Comparison of ENCODE assay signal across 11 mouse cellular contexts in the genomic region with DNA sequence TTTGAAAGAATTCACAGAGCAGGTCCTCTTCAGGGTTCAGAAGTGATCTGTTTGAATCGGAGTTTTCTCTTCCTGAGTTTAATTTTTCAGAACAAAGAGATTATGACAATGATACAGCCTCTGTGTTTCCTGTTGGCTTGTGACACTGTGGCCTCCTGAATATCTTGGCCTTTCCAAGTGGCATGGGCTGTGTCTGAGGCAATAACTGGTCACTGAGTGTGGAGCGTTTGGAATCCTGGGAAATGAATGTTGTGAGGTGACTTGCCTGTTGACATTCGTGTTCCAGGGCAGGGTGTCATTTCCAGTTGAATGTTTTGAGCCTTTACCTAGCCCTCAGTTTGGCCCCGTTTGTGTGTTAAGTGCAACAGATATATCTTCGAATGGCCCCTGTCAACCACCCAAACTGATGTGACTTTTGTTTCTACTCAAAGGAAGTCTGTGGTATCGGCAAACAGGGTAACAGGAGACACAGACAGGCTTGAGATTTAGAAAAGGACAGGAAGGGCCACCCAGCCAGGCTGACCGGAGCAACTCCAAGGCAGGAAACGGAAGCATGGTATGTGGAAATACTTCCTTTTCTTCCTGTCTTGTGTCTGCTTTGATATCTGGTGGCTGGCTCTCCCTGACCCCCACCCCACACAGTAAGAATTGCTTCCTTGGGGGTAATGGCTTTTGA. TPM values are rescaled to one million over a fixed set of nuclear protein-coding genes. Genes with fewer than 3 reads are reported as not detected.
DNase-seq lines count a peak whose midpoint lies in the region; ATAC-seq and TF ChIP-seq lines count a peak whose summit lies in the region.
"Had no signal": no experiment of that assay in that cellular context is flagged by ENCODE, and none has a peak within 500 bp of the region (broad histone marks: within the 10 kb centered on the region; RNA-seq: fewer than 3 reads in every experiment).

No protein-coding gene starts in this region.

- H3K9ac ChIP-seq in lung, embryonic 14.5 days = no peak overlapping the region
- H3K9ac ChIP-seq: embryonic facial prominence, embryonic 15.5 days; intestine, embryonic 15.5 days had no signal

- no peak overlapping the region for H3K4me3 ChIP-seq in lung, embryonic 14.5 days (ENCODE audit: low read depth, low read length)
- no peak overlapping the region for H3K4me3 ChIP-seq in lung, adult 2 months (replicated peaks; ENCODE audit: extremely low read depth, low read depth, low read length)
- no peak overlapping the region for H3K4me3 ChIP-seq in kidney, adult 2 months (ENCODE audit: insufficient read depth, low read depth, low read length)
- H3K4me3 ChIP-seq in gastrocnemius, adult 2 months = no peak overlapping the region
- H3K4me3 ChIP-seq: embryonic facial prominence, embryonic 15.5 days; intestine, embryonic 15.5 days had no signal

- 0 out of 2 replicates have a peak overlapping the region, but pooled peaks have one; percentile 16 for H3K27ac ChIP-seq in lung, embryonic 14.5 days (ENCODE audit: low read depth)
- peak overlapping the region; percentile 63 for H3K27ac ChIP-seq in kidney, adult 2 months (ENCODE audit: insufficient read depth, low read depth, low read length)
- H3K27ac ChIP-seq in gastrocnemius, adult 2 months = no peak overlapping the region
- H3K27ac ChIP-seq: embryonic facial prominence, embryonic 15.5 days; intestine, embryonic 15.5 days had no signal

- WGBS in lung, embryonic 14.5 days = 47% methylated on average over 8 of the region's 8 CpGs
- WGBS in lung, adult 2 months = 34% methylated on average over 8 of the region's 8 CpGs
- WGBS in kidney, adult 2 months = 64% methylated on average over 8 of the region's 8 CpGs

- H3K27me3 ChIP-seq in lung, embryonic 14.5 days (ENCODE audit: insufficient read depth, low read length) = no peaks in the 10 kb centered on the region
- no peaks in the 10 kb centered on the region for H3K27me3 ChIP-seq in kidney, adult 2 months (replicated peaks; ENCODE audit: control insufficient read depth, insufficient read depth, low read length)
- H3K27me3 ChIP-seq: embryonic facial prominence, embryonic 15.5 days; intestine, embryonic 15.5 days had no signal

- no peak for TF ChIP-seq POLR2A in lung, adult 2 months (IDR thresholded peaks at IDR 0.05; ENCODE audit: borderline replicate concordance, extremely low read depth, low read depth, low read length)
- no peak for TF ChIP-seq POLR2A in kidney, adult 2 months (IDR thresholded peaks at IDR 0.05; ENCODE audit: low read depth, low read length)

- H3K4me1 ChIP-seq in lung, embryonic 14.5 days (ENCODE audit: insufficient read depth) = peaks cover 12% of the 10 kb centered on the region; the same call in 1 of the 2 replicates
- H3K4me1 ChIP-seq in lung, adult 2 months (ENCODE audit: control insufficient read depth, insufficient read depth, low read length) = peaks cover 27% of the 10 kb centered on the region
- no peaks in the 10 kb centered on the region for H3K4me1 ChIP-seq in kidney, adult 2 months (ENCODE audit: control insufficient read depth, insufficient read depth, low read length)

- ATAC-seq in lung, embryonic 14.5 days (ENCODE audit: insufficient read depth) = no peak
- no peak for ATAC-seq in cerebellum, adult (ENCODE audit: insufficient number of reproducible peaks, low FRiP score, low TSS enrichment)
- ATAC-seq: intestine, embryonic 15.5 days had no signal

- H3K9me3 ChIP-seq in lung, embryonic 14.5 days (ENCODE audit: low read depth, low read length) = no peaks in the 10 kb centered on the region
- H3K9me3 ChIP-seq: embryonic facial prominence, embryonic 15.5 days; intestine, embryonic 15.5 days had no signal

- no peak overlapping the region for H3K4me2 ChIP-seq in lung, embryonic 14.5 days
- H3K4me2 ChIP-seq: embryonic facial prominence, embryonic 15.5 days; intestine, embryonic 15.5 days had no signal

- no peak for TF ChIP-seq CTCF in lung, embryonic 14.5 days (IDR thresholded peaks at IDR 0.05; ENCODE audit: low read depth)
- TF ChIP-seq CTCF in lung, adult 2 months (IDR thresholded peaks at IDR 0.05; ENCODE audit: insufficient read depth, low read length) = no peak
- no peak for TF ChIP-seq CTCF in kidney, adult 2 months (conservative IDR thresholded peaks at IDR 0.05; ENCODE audit: insufficient read depth, insufficient read length, low read depth, low read length)
- TF ChIP-seq CTCF in gastrocnemius, adult 2 months (IDR thresholded peaks at IDR 0.05) = no peak

- intact Hi-C loops in gastrocnemius, adult 2 months (cut with DNase I) = loop anchor here (5.0 kb wide), 2 partner anchors 53 to 183 kb away; a partner anchor contains a TSS

- no peaks in the 10 kb centered on the region for H3K36me3 ChIP-seq in lung, embryonic 14.5 days (ENCODE audit: insufficient read depth)
- H3K36me3 ChIP-seq in kidney, adult 2 months (ENCODE audit: control insufficient read depth, insufficient read depth, low read length) = no peaks in the 10 kb centered on the region
- H3K36me3 ChIP-seq: embryonic facial prominence, embryonic 15.5 days; intestine, embryonic 15.5 days had no signal

- DNase-seq in adrenal gland, postnatal 10 days = peak; percentile 12
- DNase-seq in adrenal gland, adult 18-20 months (ENCODE audit: low spot score in 2 of 2) = no peak
- DNase-seq in lung, embryonic 14.5 days = peak; percentile 40
- DNase-seq in lung, adult 2 months = no peak
- peak; percentile 74 for DNase-seq in kidney, adult 2 months
- peak; percentile 66 for DNase-seq in lung, postnatal 36 days
- DNase-seq in gastrocnemius, adult 2 months = no peak
- DNase-seq: cerebellum, adult 18-20 months had no signal

RNA-seq across cellular contexts. Expression of a gene that starts 52.3 kb away (rescaled TPM):
- 10 to 100 TPM; 65.0 to 81.0 TPM for total RNA-seq in adrenal gland, postnatal 10 days (2021)
- total RNA-seq in adrenal gland, adult 18-20 months (2021) = 10 to 100 TPM; 45.7 to 57.1 TPM
- 51.6 and 55.5 TPM in 2 replicates for polyA plus RNA-seq in lung, embryonic 14.5 days (2014; fragmentation: Nextera tagmentation; extraction: Ambion mirVana)
- 52.6 and 52.8 TPM in 2 replicates for polyA plus RNA-seq in lung, adult 2 months (2012; rRNA removed)
- polyA plus RNA-seq in kidney, adult 2 months (2012; rRNA removed) = 21.2 and 22.2 TPM in 2 replicates
- 10 to 100 TPM; 92.2 to 93.2 TPM for total RNA-seq in gastrocnemius, adult 2 months (2021)

Comparison
In these comparisons a context has a peak if more than half of its experiments do, and no peak if none do; other contexts are left out.
1. DNase-seq: peak in adrenal gland, postnatal 10 days (single experiment), lung, embryonic 14.5 days (single experiment), kidney, adult 2 months (single experiment) and lung, postnatal 36 days (single experiment); none in adrenal gland, adult 18-20 months (0 of 2), lung, adult 2 months (single experiment) and gastrocnemius, adult 2 months (single experiment).